Mouse (Mus musculus): ENCODE results near the gene Shc4. TPM values are rescaled to one million over a fixed set of nuclear protein-coding genes. Genes with fewer than 3 reads are reported as not detected.

The Shc4 gene
- 1.9 and 2.0 TPM in 2 replicates for polyA plus RNA-seq (2015; fragmentation: Nextera tagmentation; extraction: Ambion mirVana)

- H3K27ac ChIP-seq (ENCODE audit: low read length), result no peak within 1 kb of the TSS
Observed at GRCm38 (mm10) chr2:125724086-125724430, at the start of gene Shc4. TSS of gene Shc4 (minus strand) at chr2:125724148.

GRCm38 (mm10) chr2:125765029-125765428 lies 41.1 kb upstream of the Shc4 start:
- Histone ChIP-seq H3K27me3 (ENCODE audit: control insufficient read depth, insufficient read depth, low read length) (no peaks in the 10 kb centered on the region), H3K9ac (ENCODE audit: low read length) (no peak overlapping the region), H3K4me2 (ENCODE audit: low read depth, low read length) (no peak overlapping the region), H3K36me3 (ENCODE audit: control insufficient read depth, insufficient read depth, low read length) (peaks cover 22% of the 10 kb centered on the region), H3K4me1 (ENCODE audit: control insufficient read depth, insufficient read depth, low read length) (no peaks in the 10 kb centered on the region), H3K4me3 (replicated peaks; ENCODE audit: low read length) (no peak overlapping the region), H3K9me3 (replicated peaks; ENCODE audit: control insufficient read depth, low read length) (no peaks in the 10 kb centered on the region), H3K27ac (ENCODE audit: low read length) (no peak overlapping the region)
- no peak for ATAC-seq (ENCODE audit: insufficient read depth, low FRiP score)
- WGBS, result 83% methylated on average over 3 of the region's 3 CpGs

More at GRCm38 (mm10) chr2:125724086-125724430, at the start of gene Shc4:
- under 1% methylated on average over 15 of the region's 15 CpGs for WGBS
- Histone ChIP-seq H3K9me3 (replicated peaks; ENCODE audit: control insufficient read depth, low read length) (no peaks in the 10 kb centered on the region), H3K4me3 (replicated peaks; ENCODE audit: low read length) (peak within 1 kb of the TSS; percentile 45), H3K4me2 (ENCODE audit: low read depth, low read length) (peak within 1 kb of the TSS; percentile 94), H3K9ac (ENCODE audit: low read length) (peak within 1 kb of the TSS; percentile 59), H3K27me3 (ENCODE audit: control insufficient read depth, insufficient read depth, low read length) (peaks cover 18% of the 10 kb centered on the region; the same call in 1 of the 2 replicates), H3K36me3 (ENCODE audit: control insufficient read depth, insufficient read depth, low read length) (no peaks in the 10 kb centered on the region), H3K4me1 (ENCODE audit: control insufficient read depth, insufficient read depth, low read length) (peaks cover 12% of the 10 kb centered on the region; the same call in 1 of the 2 replicates)
- ATAC-seq (ENCODE audit: insufficient read depth, low FRiP score), result peak; percentile 78

GRCm38 (mm10) chr2:125764531-125764930 lies 40.6 kb upstream of the Shc4 start:
- no peaks in the 10 kb centered on the region for H3K4me1 ChIP-seq (ENCODE audit: control insufficient read depth, insufficient read depth, low read length)
- no peaks in the 10 kb centered on the region for H3K9me3 ChIP-seq (replicated peaks; ENCODE audit: control insufficient read depth, low read length)
- no peak overlapping the region for H3K27ac ChIP-seq (ENCODE audit: low read length)
- H3K27me3 ChIP-seq (ENCODE audit: control insufficient read depth, insufficient read depth, low read length), result no peaks in the 10 kb centered on the region
- peaks cover 24% of the 10 kb centered on the region for H3K36me3 ChIP-seq (ENCODE audit: control insufficient read depth, insufficient read depth, low read length)
- no peak overlapping the region for H3K4me2 ChIP-seq (ENCODE audit: low read depth, low read length)
- WGBS, result 84% methylated on average over 5 of the region's 5 CpGs
- no peak overlapping the region for H3K9ac ChIP-seq (ENCODE audit: low read length)
- no peak for ATAC-seq (ENCODE audit: insufficient read depth, low FRiP score)
- H3K4me3 ChIP-seq (replicated peaks; ENCODE audit: low read length), result no peak overlapping the region

- Histone ChIP-seq H3K9ac (ENCODE audit: low read length) (no peak overlapping the region), H3K36me3 (ENCODE audit: control insufficient read depth, insufficient read depth, low read length) (peaks cover 17% of the 10 kb centered on the region; the same call in 1 of the 2 replicates), H3K27ac (ENCODE audit: low read length) (no peak overlapping the region), H3K27me3 (ENCODE audit: control insufficient read depth, insufficient read depth, low read length) (no peaks in the 10 kb centered on the region), H3K4me3 (replicated peaks; ENCODE audit: low read length) (no peak overlapping the region), H3K4me1 (ENCODE audit: control insufficient read depth, insufficient read depth, low read length) (no peaks in the 10 kb centered on the region), H3K9me3 (replicated peaks; ENCODE audit: control insufficient read depth, low read length) (no peaks in the 10 kb centered on the region), H3K4me2 (ENCODE audit: low read depth, low read length) (no peak overlapping the region)
- no peak for ATAC-seq (ENCODE audit: insufficient read depth, low FRiP score)
- 92% methylated on average over 2 of the region's 2 CpGs for WGBS
Observed at GRCm38 (mm10) chr2:125749330-125749729, 25.4 kb upstream of the Shc4 start.

GRCm38 (mm10) chr2:125739338-125739737 lies 15.4 kb upstream of the Shc4 start:
- no peak overlapping the region for H3K27ac ChIP-seq (ENCODE audit: low read length)
- ATAC-seq (ENCODE audit: insufficient read depth, low FRiP score), result no peak

GRCm38 (mm10) chr2:125738718-125739117 lies 14.8 kb upstream of the Shc4 start:
- ATAC-seq (ENCODE audit: insufficient read depth, low FRiP score), result no peak
- H3K9ac ChIP-seq (ENCODE audit: low read length), result no peak overlapping the region
- no peak overlapping the region for H3K27ac ChIP-seq (ENCODE audit: low read length)
- H3K27me3 ChIP-seq (ENCODE audit: control insufficient read depth, insufficient read depth, low read length), result no peaks in the 10 kb centered on the region
- H3K9me3 ChIP-seq (replicated peaks; ENCODE audit: control insufficient read depth, low read length), result no peaks in the 10 kb centered on the region
- peaks cover 6% of the 10 kb centered on the region for H3K36me3 ChIP-seq (ENCODE audit: control insufficient read depth, insufficient read depth, low read length)
- WGBS, result 76% methylated on average over 5 of the region's 5 CpGs
- no peak overlapping the region for H3K4me3 ChIP-seq (replicated peaks; ENCODE audit: low read length)
- no peak overlapping the region for H3K4me2 ChIP-seq (ENCODE audit: low read depth, low read length)
- no peaks in the 10 kb centered on the region for H3K4me1 ChIP-seq (ENCODE audit: control insufficient read depth, insufficient read depth, low read length)

More at GRCm38 (mm10) chr2:125739338-125739737, 15.4 kb upstream of the Shc4 start:
- H3K4me2 ChIP-seq (ENCODE audit: low read depth, low read length), result no peak overlapping the region
- H3K27me3 ChIP-seq (ENCODE audit: control insufficient read depth, insufficient read depth, low read length), result no peaks in the 10 kb centered on the region
- H3K36me3 ChIP-seq (ENCODE audit: control insufficient read depth, insufficient read depth, low read length), result peaks cover 6% of the 10 kb centered on the region
- H3K4me1 ChIP-seq (ENCODE audit: control insufficient read depth, insufficient read depth, low read length), result no peaks in the 10 kb centered on the region
- WGBS, result 74% methylated on average over 6 of the region's 6 CpGs
- H3K4me3 ChIP-seq (replicated peaks; ENCODE audit: low read length), result no peak overlapping the region
- no peaks in the 10 kb centered on the region for H3K9me3 ChIP-seq (replicated peaks; ENCODE audit: control insufficient read depth, low read length)
- no peak overlapping the region for H3K9ac ChIP-seq (ENCODE audit: low read length)

GRCm38 (mm10) chr2:125736025-125736343 lies 12.0 kb upstream of the Shc4 start:
- no peaks in the 10 kb centered on the region; the same call in 1 of the 2 replicates for H3K36me3 ChIP-seq (ENCODE audit: control insufficient read depth, insufficient read depth, low read length)

GRCm38 (mm10) chr2:125735333-125736024 lies 11.5 kb upstream of the Shc4 start:
- no peak for ATAC-seq (ENCODE audit: insufficient read depth, low FRiP score)
- Histone ChIP-seq H3K36me3 (ENCODE audit: control insufficient read depth, insufficient read depth, low read length) (no peaks in the 10 kb centered on the region; the same call in 1 of the 2 replicates), H3K27ac (ENCODE audit: low read length) (no peak overlapping the region), H3K4me3 (replicated peaks; ENCODE audit: low read length) (no peak overlapping the region), H3K27me3 (ENCODE audit: control insufficient read depth, insufficient read depth, low read length) (no peaks in the 10 kb centered on the region), H3K4me2 (ENCODE audit: low read depth, low read length) (no peak overlapping the region), H3K4me1 (ENCODE audit: control insufficient read depth, insufficient read depth, low read length) (0 out of 2 replicates have a peak, but pooled peaks cover 4% of the 10 kb centered on the region), H3K9ac (ENCODE audit: low read length) (no peak overlapping the region), H3K9me3 (replicated peaks; ENCODE audit: control insufficient read depth, low read length) (no peaks in the 10 kb centered on the region)
- 53% methylated on average over 2 of the region's 2 CpGs for WGBS

More at GRCm38 (mm10) chr2:125736025-125736343, 12.0 kb upstream of the Shc4 start:
- ATAC-seq (ENCODE audit: insufficient read depth, low FRiP score), result no peak
- Histone ChIP-seq H3K4me2 (ENCODE audit: low read depth, low read length) (no peak overlapping the region), H3K27ac (ENCODE audit: low read length) (no peak overlapping the region), H3K4me3 (replicated peaks; ENCODE audit: low read length) (no peak overlapping the region), H3K9me3 (replicated peaks; ENCODE audit: control insufficient read depth, low read length) (no peaks in the 10 kb centered on the region), H3K4me1 (ENCODE audit: control insufficient read depth, insufficient read depth, low read length) (0 out of 2 replicates have a peak, but pooled peaks cover 4% of the 10 kb centered on the region), H3K9ac (ENCODE audit: low read length) (no peak overlapping the region), H3K27me3 (ENCODE audit: control insufficient read depth, insufficient read depth, low read length) (no peaks in the 10 kb centered on the region)

- no peaks in the 10 kb centered on the region for H3K9me3 ChIP-seq (replicated peaks; ENCODE audit: control insufficient read depth, low read length)
- no peak overlapping the region for H3K4me3 ChIP-seq (replicated peaks; ENCODE audit: low read length)
- 0 out of 2 replicates have a peak, but pooled peaks cover 4% of the 10 kb centered on the region for H3K4me1 ChIP-seq (ENCODE audit: control insufficient read depth, insufficient read depth, low read length)
- H3K9ac ChIP-seq (ENCODE audit: low read length), result no peak overlapping the region
- no peak overlapping the region for H3K4me2 ChIP-seq (ENCODE audit: low read depth, low read length)
- H3K36me3 ChIP-seq (ENCODE audit: control insufficient read depth, insufficient read depth, low read length), result no peaks in the 10 kb centered on the region; the same call in 1 of the 2 replicates
- no peak for ATAC-seq (ENCODE audit: insufficient read depth, low FRiP score)
- H3K27me3 ChIP-seq (ENCODE audit: control insufficient read depth, insufficient read depth, low read length), result no peaks in the 10 kb centered on the region
- H3K27ac ChIP-seq (ENCODE audit: low read length), result no peak overlapping the region
Observed at GRCm38 (mm10) chr2:125734741-125735140, 10.8 kb upstream of the Shc4 start.
